Mouse (Mus musculus): ENCODE results near the gene Tepsin.

Tepsin gene

GRCm38 (mm10) chr11:120098588-120099511 is at the start of gene Tepsin, which contains the start of gene Ndufaf8:
Gene Tepsin, minus strand, starts transcription at chr11:120098731.
Gene Ndufaf8, plus strand, starts transcription at chr11:120098928.
- DNase-seq: peak; percentile 94 to 99

DNA sequence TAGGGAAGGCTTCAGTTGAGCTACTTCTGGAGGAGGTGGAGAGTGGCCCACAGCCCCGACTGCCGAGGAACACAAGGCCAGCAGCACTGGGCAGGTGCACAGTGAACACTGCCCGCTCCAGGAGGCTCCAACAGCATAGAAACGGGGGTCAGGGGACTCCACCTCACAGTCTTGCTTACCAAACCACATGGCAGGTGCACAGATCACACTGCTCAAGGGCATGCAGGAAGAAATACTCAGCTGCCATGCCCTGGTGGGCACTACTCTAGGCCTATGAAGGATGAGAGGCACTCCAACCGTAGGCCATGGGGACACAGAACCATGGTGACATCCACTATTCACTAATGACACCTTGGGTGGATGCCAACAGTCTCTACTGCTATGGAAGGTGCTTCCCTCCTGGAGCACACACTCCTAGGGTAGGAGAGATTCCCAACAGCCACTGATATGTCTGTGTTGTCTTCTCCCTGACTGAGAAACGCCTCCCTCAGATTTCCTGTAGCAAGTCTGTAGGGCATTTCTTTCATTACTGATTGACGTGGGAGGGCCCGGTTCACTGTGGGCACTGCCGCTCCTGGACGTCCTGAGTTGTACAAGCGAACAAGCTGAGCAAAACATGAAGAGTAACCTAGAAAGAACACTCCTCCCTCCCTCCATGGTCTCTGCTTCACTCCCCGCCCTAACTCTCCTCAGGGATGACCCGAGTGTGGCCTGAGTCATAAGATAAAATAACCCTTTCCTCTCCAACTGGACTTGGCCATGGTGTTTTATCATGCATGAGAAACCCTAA is 45.4 kb upstream of the Tepsin start:
- no peak for DNase-seq

DNA sequence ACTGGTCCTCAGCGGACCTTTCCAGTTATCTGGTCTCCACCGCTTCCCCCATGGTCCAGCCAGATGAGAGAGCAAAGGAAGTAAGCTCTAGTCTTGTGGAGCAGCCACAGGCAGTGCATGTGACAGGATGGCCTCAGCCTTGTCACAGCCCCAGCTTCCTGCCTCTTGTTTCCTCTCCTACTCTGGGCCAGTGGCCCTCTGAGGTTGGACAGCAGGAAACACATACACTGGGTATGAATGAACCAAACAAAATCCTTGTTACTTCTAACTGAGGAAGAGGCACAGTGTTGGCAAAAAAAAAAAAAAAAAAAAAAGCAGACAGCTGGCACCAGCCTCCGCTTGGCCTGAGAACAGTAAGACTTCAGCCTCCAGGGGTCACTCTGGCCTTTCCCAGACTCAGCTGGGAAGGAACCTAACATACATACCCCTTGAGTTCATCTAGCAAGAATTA is 44.1 kb upstream of the Tepsin start:
- no peak for DNase-seq

DNA sequence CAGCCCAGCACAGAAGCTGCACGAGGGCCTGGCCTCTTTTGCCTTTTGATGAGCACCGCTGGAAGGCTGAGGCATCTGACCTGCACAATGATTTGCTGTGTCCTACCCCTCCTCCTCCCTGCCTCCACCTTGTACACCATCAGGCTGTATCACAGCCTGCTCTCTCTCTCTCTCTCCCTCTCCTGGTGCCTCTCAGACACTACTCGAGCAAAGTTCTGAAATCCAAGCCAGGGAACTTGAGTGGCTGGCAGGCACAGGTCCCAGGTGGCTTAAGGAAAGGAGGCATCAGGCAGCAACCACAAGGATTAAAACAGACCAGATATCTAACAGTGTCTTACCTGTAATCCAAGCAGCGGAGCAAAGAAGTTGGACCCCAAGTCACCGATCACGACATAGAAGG is 41.7 kb upstream of the Tepsin start:
- DNase-seq: no peak

DNA sequence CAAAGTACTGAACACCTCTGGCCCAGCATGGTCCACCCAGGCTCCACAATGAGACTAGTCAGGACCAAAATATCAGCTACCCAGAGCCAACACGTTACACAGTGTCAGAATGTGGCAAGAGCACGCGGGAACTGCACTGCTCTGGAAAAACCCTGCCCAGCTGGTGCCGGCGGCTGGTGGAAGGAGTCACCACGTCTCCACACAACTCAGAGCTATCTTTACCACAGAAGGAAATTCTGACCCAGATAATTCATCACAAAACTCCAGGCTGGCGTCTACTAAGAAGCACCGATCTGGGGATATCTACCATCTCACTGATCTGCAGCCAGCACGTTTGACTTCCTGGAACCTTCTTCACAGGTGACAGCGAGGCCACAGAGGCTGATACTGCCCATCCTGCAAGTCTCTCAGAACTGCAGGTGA is 40.8 kb upstream of the Tepsin start:
- DNase-seq: no peak

GRCm38 (mm10) chr11:120137625-120138004 is 39.1 kb upstream of the Tepsin start:
- no peak for DNase-seq

DNA sequence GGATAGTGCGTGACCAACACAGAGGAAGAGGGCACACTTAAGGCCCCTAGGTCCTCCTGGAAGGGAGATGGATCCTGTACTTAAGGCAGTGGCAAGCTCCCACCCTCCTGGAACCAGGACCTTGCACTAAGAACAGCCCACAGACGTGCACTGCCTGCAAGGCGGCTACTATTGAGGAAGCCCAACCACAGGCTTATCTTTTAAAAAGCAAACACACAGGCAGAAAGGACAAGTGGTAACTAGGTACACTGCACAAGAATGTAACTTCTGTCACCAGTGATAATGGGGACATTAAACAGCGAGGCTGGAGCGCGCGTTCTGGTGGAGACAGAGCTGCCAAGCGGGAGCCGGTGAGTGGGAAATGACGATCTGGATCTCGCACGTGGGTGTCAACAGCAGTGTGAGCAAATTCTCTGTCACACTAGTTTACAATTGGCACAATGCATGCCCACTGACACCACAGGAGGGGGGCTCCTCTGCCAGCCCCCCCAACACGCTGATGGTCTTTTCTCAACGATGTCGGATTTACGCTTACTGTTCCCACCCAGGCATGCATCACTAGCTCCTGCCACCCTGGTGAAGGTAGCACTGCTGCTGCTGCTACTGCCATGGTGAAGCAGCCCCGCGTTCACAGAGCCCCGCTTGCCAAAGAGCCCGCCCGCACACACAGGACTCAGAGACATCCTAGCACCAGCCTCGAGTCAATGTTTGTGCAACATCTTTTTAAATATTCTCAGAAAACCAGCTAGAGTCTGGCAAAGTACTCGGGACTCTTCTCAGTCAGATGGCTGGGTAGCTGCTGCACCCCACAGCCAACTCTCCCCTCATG is 38.5 kb upstream of the Tepsin start:
- DNase-seq: no peak

DNA sequence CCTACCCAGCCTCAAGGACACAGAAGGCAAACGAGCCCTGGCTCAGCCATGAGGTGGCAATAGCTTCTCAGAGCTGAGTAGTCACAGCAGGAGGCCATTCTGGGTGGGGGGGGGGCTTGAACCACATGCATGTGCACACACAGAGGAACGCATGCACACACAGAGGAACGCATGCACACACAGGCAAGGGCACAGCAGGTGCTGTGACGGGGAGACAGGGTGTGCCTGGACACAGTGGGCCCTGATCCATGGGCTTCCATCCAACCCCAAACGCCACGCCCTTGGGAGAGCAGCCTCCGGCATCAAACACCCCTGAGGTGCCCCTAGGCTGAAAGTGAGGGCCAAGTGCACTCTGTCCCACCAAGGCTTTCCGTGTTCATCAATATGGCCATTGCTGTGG is 37.7 kb upstream of the Tepsin start:
- no peak for DNase-seq

DNA sequence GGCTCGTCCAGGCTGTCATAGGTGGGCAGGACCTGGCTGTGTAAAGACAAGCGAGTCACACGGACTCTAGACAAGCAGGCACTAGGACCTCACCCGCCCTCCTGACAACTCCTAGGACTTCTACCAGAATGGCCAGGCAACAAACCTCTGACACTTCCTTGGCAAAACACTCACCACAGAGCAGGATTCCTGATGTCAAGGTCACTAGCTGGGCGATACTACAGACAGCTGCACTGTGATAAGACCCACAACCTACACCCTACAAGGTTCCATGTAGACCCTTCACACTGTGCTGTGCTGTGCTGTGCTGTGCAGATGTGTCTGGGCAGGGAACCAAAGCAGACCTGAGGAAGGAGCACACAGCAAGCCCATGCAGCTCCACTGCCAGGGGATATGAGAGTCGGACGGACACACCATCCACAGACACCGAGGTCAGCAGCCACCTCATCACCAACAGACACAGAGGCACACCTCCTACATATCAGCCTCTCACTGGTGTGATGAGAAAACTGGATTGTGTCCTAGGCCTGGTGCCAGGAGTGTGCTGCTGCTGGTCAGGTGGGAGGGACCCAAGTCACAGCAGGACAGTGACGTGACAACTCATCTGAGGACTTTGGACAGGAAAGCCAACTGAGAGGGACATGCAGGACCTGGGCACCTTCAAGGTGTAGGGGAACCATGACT is 36.5 kb upstream of the Tepsin start:
- no peak for DNase-seq

DNA sequence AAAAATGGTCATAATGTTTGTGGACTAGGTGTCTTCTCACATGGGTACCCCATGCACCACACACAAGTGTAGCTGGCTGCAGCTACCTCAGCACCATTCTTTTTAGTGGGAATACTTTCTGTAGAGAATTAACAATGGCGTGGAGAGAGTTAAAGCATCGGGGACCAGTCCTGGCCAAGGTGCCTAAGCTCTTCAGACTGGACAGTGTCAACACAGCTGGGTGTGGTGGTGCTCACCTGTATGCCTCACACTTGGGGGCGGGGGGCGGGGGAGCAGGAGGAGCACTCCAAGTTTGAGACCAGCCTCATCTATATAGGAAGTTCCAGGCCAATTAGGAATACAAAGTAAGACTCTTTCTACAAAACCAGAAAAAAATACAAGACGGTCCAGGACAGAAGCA is 35.6 kb upstream of the Tepsin start:
- DNase-seq: no peak

DNA sequence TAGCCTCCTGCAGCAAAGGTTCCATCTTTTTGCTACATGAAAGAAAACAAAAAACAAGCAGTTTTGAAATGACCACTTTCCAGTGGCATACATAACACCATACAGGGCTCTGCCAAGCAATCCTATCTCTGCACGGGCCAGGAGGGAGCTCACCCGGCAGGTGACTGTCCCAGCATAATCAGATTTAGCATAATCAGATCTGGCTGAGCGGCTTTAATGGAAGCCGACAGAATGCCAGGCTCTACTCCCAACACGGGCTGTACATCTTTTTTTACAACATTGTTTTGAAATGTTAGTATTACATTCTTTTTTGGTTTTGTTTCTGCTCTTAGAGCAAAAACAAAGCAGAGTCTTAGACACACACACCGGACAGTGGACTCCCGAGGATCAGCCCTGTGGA is 30.8 kb upstream of the Tepsin start:
- DNase-seq: no peak

- DNase-seq: no peak
Measured at GRCm38 (mm10) chr11:120126845-120127244, 28.3 kb upstream of the Tepsin start.

DNA sequence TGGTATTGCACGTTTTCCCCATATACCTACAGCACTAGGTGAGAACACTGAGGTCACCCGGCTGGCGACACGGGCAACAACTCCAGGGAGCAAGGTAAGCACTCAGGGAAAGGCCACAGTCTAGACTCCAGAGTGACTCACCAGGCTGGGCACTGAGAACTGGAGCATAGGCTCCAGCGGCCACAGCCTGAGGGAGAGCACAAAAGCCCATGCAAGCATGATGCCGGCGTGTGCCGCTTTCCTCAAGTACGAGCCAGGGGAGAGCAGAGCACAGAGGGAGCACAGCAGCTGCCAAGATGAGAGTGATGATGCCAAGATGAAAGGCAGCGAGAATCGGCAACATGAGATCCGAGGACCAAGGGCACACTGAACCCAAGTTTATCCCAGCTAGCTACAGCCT is 23.6 kb upstream of the Tepsin start:
- DNase-seq: peak; percentile 29 to 32

DNA sequence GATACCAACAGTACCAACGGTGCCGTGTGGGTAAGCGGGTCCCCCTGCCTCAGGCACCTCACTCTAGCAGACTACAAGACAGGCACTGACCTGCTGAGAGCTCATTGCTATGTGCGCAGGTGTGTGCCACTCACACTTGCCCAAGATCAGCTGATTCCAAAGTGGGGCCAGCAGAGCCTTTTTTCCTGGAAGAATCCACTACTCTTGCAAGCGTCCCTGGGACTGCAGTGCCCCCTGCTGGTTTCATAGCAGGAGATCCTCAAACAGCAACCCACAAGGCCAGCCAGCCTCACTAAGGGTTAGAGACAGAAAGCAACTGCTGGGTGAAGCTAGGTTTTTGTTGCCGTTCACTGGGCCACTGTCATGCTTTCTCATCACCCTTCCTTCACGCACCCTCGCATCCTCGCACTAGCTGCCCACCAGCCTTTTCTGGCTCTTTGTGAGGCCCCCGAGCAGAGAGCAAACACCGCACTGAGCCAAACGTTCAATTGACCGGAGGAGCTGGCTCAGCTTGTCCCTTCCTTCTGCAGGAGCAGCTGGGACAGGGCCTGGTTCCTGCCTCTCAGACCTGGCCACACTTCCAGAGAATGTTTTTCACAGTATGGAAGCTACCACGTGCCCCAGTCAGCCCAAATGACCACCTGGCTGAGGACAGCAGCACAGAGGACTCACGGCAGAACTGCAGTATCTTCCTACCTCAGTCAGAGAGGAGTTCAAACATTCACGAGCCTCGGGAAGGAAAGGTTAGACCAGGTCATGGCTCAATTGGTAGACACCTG is 22.3 kb upstream of the Tepsin start:
- DNase-seq: peak; percentile 81 to 84

DNA sequence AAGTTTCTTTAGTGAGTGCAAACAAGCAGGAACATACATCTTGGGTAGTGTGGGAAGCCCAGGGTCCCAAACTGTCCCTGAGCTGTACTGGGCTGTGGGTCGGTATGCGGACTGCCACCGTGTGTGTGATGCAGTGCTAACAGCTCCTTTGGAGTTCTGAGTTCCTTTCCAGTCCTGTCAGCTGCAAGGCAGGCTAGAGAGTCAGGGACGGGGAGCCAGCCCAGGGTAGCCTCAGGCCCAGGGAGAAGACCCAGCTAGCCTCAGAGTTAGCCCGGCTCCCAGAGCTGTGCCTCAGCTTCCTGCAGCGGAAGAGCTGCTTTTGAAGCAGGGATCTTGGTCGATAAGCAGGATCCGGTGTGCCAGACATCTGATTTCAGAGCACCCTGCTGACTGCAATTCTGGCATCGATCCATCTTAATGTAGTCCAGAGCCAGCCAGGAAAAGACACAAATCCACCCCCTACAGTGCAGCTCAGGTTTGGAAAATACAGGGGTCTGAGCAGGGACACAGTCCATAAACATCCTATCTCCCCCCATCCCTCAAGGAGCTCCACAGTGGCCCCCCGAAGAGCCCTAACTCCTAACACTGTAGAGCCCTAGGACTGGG is 21.5 kb upstream of the Tepsin start:
- DNase-seq: peak in 1 of 2 experiments; percentile 32

DNA sequence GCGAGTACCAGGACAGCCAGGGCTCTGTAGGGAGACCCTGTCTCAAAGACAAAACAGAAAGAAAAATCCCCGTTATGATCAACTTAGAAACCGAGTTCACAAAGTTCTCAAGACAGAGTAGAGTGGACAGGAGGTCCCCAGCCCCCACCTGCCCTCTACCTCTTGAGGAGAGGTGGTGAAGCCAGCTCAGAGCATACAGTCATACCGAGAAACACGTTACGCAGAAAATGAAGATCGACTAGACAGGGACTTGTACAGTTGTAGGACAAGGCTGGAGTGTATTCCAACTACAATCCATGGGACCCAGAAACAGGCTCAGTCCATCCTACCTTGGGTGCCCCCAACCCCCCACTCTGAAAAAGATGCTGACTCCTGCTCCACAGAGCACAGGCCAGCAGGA is 20.6 kb upstream of the Tepsin start:
- DNase-seq: no peak

DNA sequence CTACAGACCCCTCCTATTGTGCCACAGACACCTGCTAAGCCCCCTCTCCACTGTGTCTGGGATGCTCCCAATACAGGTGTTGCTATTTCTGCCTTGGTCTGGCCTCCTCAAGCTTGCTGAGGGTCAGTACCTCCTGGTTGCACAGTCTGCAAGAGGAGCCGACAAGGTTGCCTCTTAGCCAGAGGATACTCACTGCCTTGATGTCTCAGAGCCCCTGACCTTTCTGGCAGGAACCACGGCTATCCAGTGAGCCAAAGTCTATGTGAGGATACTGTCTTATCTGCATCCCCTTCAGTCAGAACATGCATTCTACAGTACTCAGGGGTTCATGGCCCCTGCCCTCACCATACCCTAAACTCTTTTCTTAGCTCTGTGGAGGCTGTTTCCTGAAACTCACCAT is 19.1 kb upstream of the Tepsin start:
- DNase-seq: no peak

GRCm38 (mm10) chr11:120114488-120115215 is 16.1 kb upstream of the Tepsin start:
- no peak for DNase-seq

- DNase-seq: peak in 1 of 2 experiments; percentile 35
Measured at GRCm38 (mm10) chr11:120112136-120112535, 13.6 kb upstream of the Tepsin start.

DNA sequence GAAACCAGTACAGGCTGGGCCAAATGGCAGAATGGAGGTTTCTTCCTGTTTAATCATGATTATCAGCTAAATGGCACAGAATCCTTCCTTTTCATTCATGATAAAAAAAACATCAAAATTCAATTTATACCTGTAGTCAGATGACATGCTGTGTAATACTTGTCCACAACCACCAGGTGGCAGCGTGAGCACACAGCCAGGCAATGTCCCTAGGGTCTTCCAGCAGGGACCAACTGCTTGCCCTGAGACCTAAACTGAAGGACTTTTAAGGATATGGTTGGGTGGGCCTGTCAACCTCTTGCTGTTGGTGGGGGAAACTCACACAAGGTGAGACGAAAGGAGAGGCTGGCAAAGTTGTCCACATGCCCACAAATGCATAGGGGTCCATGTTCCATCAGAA is 12.5 kb upstream of the Tepsin start:
- DNase-seq: peak; percentile 52 to 75
